Mouse (Mus musculus): Measurements from ENCODE around the gene Slc6a12.

Gene Slc6a12

DNA sequence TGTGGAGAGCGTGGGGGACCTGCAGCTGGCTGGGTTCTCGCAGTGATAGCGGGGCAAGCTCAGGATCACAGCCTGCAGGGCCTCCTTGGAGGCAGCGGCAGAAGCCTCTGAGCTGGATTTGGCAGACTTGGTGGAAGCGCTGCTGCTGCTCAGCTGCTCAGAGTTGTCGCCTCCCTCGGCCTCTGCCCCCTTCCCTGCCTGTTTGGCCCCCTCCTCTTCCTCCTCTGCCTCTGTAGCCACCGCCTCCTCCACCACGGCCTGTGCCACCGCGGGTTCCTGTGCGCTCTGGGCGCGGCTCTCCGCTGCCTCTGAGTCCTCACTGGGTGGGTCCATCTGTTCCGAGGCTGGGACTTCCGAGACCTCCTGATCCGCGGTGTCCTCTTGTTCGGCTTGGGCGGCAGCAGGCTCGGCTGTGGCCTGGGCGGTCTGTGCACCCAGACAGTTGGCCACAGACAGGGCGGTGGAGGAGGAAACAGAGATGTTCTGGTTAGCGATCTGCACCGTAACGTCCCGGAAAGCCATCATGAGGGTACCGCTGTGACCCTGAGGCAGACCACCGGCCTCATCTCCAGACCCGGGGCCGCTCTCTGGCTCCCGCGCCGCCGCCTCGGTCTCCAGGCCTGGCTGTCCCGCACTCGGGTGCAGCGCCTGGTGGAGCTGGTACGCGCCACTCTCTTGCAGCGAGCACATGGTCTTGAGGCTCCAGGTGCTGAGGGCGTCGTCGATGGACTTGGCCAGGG is 69.9 kb downstream of the Slc6a12 start:
- WGBS = 41% methylated on average over 46 of the region's 46 CpGs

Measured in cerebral cortex, adult 2 months (tissue).